Mouse (Mus musculus) kidney, embryonic 16.5 days (tissue): Measurements from ENCODE around the gene Map4k3. TPM values are rescaled to one million over a fixed set of nuclear protein-coding genes. Genes with fewer than 3 reads are reported as not detected.

ENCODE experiments used
- ATAC-seq: fragments of 200-750 bp; cut with Nextera tagmentation; 2 replicates; pipeline ENCODE4 v1.8.0; 2017; ENCODE audit warnings: moderate TSS enrichment; ENCODE audit not compliant: low FRiP score, low TSS enrichment
- H3K27ac ChIP-seq: fragments of 300-500 bp; sonication (generic); 2 replicates; pipeline ENCODE4 v1.5.1; 2014; ENCODE audit warnings: low read length
- H3K27me3 ChIP-seq: fragments of 300-500 bp; sonication (generic); 2 replicates; pipeline ENCODE4 v1.6.1; 2014; ENCODE audit warnings: low read length, control low read depth, mixed read lengths; ENCODE audit not compliant: insufficient read depth
- H3K36me3 ChIP-seq: fragments of 300-500 bp; sonication (generic); 2 replicates; pipeline ENCODE4 v1.6.1; 2014; ENCODE audit warnings: low read length, control low read depth, mixed read lengths; ENCODE audit not compliant: insufficient read depth
- H3K4me1 ChIP-seq: fragments of 300-500 bp; sonication (generic); 2 replicates; pipeline ENCODE4 v1.6.1; 2014; ENCODE audit warnings: low read length, control low read depth, mixed read lengths; ENCODE audit not compliant: insufficient read depth
- H3K4me2 ChIP-seq: fragments of 300-500 bp; sonication (generic); replicated peaks from 2 replicates; pipeline ENCODE4 v1.6.1; 2014; ENCODE audit warnings: low read depth, low read length
- H3K4me3 ChIP-seq: fragments of 300-500 bp; sonication (generic); 2 replicates; pipeline ENCODE4 v1.5.1; 2014; ENCODE audit warnings: mild to moderate bottlenecking, low read length
- H3K9ac ChIP-seq: fragments of 300-500 bp; sonication (generic); replicated peaks from 2 replicates; pipeline ENCODE4 v1.6.1; 2014; ENCODE audit warnings: low read length
- H3K9me3 ChIP-seq: fragments of 300-500 bp; sonication (generic); 2 replicates; pipeline ENCODE4 v1.6.1; 2016; ENCODE audit warnings: low read length, control low read depth
- WGBS: fragments of 180-500 bp; shearing (Covaris S2); extraction: QIAGEN DNeasy Blood & Tissue Kit; methylation state at CpG from one replicate; pipeline ENCODE4 v1.1.7; 2014; 5-methylcytosine and 5-hydroxymethylcytosine counted together
- polyA plus RNA-seq: library from polyadenylated mRNA; unstranded; fragments of >200 nt; fragmentation: Nextera tagmentation; extraction: Ambion mirVana; gene quantifications from 2 replicates; pipeline ENCODE4 v1.2.1, GENCODE M21; 2015

The Map4k3 gene
- polyA plus RNA-seq, 1 experiment from 2014 or later, result 22.8 TPM

- H3K9ac ChIP-seq, result no peak overlapping the region
- 87% methylated on average over 16 of the region's 16 CpGs for WGBS
- H3K27ac ChIP-seq, result no peak overlapping the region
- peaks cover 6% of the 10 kb centered on the region; the same call in 1 of the 2 replicates for H3K4me1 ChIP-seq
- H3K4me3 ChIP-seq, result no peak overlapping the region
- no peaks in the 10 kb centered on the region for H3K9me3 ChIP-seq
- H3K4me2 ChIP-seq, result no peak overlapping the region
- no peak for ATAC-seq
- no peaks in the 10 kb centered on the region for H3K27me3 ChIP-seq
- H3K36me3 ChIP-seq, result no peaks in the 10 kb centered on the region
Observed at GRCm38 (mm10) chr17:80760344-80761145, 32.3 kb upstream of the Map4k3 start.

DNA sequence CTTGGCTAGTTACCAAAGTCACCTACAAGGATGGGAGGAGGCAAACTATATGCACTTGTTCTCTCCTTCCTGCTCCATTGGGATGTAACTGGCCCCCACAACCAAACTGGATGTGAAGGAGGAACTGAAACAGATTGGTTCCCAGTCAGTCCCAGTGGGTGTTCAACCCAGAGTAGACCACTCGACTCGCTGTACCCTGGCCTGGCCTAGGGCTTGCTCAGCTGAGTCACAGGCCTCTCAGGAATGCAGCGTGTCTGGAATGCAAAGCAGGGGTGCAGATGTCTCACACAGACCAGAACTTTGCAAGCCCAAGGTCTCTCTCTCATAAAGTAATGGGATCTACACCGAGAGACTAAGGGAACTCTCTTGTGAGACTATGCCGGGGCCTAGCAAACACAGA, 27.8 kb upstream of the Map4k3 start:
- Histone ChIP-seq H3K36me3 (no peaks in the 10 kb centered on the region), H3K4me3 (no peak overlapping the region), H3K9me3 (no peaks in the 10 kb centered on the region), H3K4me2 (no peak overlapping the region), H3K4me1 (peaks cover 24% of the 10 kb centered on the region), H3K27me3 (no peaks in the 10 kb centered on the region), H3K27ac (0 out of 2 replicates have a peak overlapping the region, but pooled peaks have one; percentile 56), H3K9ac (no peak overlapping the region)
- WGBS, result 74% methylated on average over 5 of the region's 5 CpGs
- peak; percentile 89 for ATAC-seq

DNA sequence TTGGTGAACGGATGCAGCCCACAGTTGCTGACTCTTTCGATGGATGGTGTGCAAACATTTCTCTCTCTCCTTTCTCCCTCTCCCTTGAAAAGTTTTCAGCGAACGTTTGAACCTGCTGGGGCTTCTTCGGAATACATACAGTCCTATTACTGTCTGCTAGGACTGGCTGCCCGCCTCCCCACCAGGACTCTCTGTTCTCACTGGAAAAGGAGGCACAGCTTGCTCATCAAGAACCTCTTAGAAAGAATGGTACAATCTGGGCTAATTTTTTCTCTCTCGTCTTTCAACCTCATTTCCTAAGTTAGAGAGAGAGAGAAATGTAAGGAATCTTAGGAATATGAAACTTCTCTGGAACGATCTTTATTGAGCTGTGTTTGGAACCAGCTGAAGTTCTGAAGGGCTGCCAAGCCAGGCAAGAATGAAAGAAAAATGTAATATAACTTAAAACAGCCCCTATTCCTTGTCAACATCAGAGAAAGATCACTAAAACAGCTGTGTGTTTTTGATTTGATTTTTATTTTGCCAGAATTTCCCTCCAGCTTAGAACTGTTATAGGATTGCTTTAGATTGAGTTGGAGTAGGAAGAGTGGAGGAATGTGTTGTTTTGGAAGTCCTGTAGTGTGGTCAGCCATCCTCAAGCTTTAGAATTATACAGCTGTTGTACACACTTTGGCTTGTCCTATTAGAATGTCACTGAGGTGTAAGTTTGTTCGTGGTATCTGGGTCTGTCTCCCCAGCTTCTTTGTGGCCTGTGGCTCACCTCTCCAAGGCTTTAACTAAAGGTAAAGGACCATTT, 27.0 kb upstream of the Map4k3 start:
- H3K4me3 ChIP-seq, result no peak overlapping the region
- H3K4me2 ChIP-seq, result no peak overlapping the region
- no peak for ATAC-seq
- peaks cover 24% of the 10 kb centered on the region for H3K4me1 ChIP-seq
- H3K27ac ChIP-seq, result peak overlapping the region; percentile 56; the same call in 1 of the 2 replicates
- no peaks in the 10 kb centered on the region for H3K27me3 ChIP-seq
- no peaks in the 10 kb centered on the region for H3K36me3 ChIP-seq
- peak overlapping the region; percentile 31 for H3K9ac ChIP-seq
- WGBS, result 68% methylated on average over 9 of the region's 9 CpGs
- H3K9me3 ChIP-seq, result 0 out of 2 replicates have a peak, but pooled peaks cover 4% of the 10 kb centered on the region

DNA sequence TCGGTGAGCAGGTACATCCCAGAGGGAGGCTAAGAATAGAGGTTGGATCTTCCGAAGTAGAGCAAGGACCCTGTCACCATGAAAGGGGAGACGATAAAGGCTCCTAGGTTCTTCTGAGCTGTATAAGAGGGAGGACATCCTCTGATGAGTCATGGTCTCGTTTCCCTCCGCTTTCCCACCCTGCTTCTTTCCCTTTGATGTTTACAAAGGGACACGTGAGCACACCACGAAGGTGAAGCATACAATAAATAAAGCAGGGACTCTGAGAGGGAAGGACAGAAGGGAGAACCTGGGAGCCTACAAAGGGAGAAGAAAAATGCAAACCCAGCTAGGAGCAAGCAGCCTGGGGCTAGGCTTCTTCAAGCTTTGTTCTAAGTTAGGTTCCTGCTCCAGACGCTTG, 26.3 kb upstream of the Map4k3 start:
- Histone ChIP-seq H3K27me3 (no peaks in the 10 kb centered on the region), H3K4me3 (no peak overlapping the region), H3K4me1 (peaks cover 24% of the 10 kb centered on the region), H3K9me3 (0 out of 2 replicates have a peak, but pooled peaks cover 4% of the 10 kb centered on the region), H3K9ac (peak overlapping the region; percentile 31), H3K4me2 (no peak overlapping the region), H3K27ac (peak overlapping the region; percentile 46; the same call in 1 of the 2 replicates), H3K36me3 (no peaks in the 10 kb centered on the region)
- 32% methylated on average over 8 of the region's 8 CpGs for WGBS
- no peak for ATAC-seq

- Histone ChIP-seq H3K4me3 (no peak overlapping the region), H3K9ac (no peak overlapping the region), H3K27ac (no peak overlapping the region), H3K4me2 (no peak overlapping the region), H3K9me3 (0 out of 2 replicates have a peak, but pooled peaks cover 4% of the 10 kb centered on the region), H3K4me1 (peaks cover 24% of the 10 kb centered on the region), H3K27me3 (no peaks in the 10 kb centered on the region), H3K36me3 (no peaks in the 10 kb centered on the region)
- WGBS, result 31% methylated on average over 1 of the region's 1 CpGs
- ATAC-seq, result no peak
Observed at GRCm38 (mm10) chr17:80752466-80752865, 24.2 kb upstream of the Map4k3 start.

GRCm38 (mm10) chr17:80739421-80739820, 11.1 kb upstream of the Map4k3 start:
- no peaks in the 10 kb centered on the region for H3K4me1 ChIP-seq
- WGBS, result 81% methylated on average over 5 of the region's 5 CpGs
- no peaks in the 10 kb centered on the region for H3K27me3 ChIP-seq
- no peak overlapping the region for H3K4me2 ChIP-seq
- H3K27ac ChIP-seq, result no peak overlapping the region
- H3K9me3 ChIP-seq, result no peaks in the 10 kb centered on the region
- H3K9ac ChIP-seq, result no peak overlapping the region
- H3K4me3 ChIP-seq, result no peak overlapping the region
- ATAC-seq, result no peak
- no peaks in the 10 kb centered on the region for H3K36me3 ChIP-seq

DNA sequence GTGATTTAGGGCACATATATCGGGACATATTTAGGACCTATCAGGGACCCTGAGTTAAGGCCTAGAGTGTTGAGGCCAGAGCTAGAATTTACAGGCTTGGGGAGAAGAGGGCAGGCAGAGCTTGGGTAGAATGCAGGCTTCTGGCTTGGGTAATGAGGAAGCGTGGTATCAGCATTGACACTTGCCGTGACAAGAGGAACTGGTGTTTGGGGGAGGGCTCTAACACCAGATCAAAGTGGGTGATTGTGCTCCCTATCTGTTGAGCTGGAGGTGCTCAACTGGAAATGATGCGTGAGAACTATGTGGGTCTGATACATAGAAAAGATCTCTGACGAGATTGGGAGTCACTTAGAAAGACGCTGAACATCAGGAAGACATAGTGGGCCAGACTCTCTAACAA, 6.4 kb upstream of the Map4k3 start:
- ATAC-seq, result no peak
- H3K4me2 ChIP-seq, result no peak overlapping the region
- WGBS, result 75% methylated on average over 6 of the region's 6 CpGs
- H3K4me1 ChIP-seq, result no peaks in the 10 kb centered on the region
- H3K4me3 ChIP-seq, result no peak overlapping the region
- no peak overlapping the region for H3K9ac ChIP-seq
- no peaks in the 10 kb centered on the region for H3K9me3 ChIP-seq
- no peak overlapping the region for H3K27ac ChIP-seq
- no peaks in the 10 kb centered on the region for H3K27me3 ChIP-seq
- no peaks in the 10 kb centered on the region for H3K36me3 ChIP-seq

GRCm38 (mm10) chr17:80733121-80733800, 5.0 kb upstream of the Map4k3 start:
- Histone ChIP-seq H3K27ac (no peak overlapping the region), H3K4me2 (no peak overlapping the region), H3K36me3 (no peaks in the 10 kb centered on the region), H3K27me3 (no peaks in the 10 kb centered on the region), H3K4me1 (peaks cover 7% of the 10 kb centered on the region), H3K4me3 (no peak overlapping the region), H3K9me3 (no peaks in the 10 kb centered on the region), H3K9ac (no peak overlapping the region)
- 79% methylated on average over 12 of the region's 12 CpGs for WGBS
- ATAC-seq, result no peak

DNA sequence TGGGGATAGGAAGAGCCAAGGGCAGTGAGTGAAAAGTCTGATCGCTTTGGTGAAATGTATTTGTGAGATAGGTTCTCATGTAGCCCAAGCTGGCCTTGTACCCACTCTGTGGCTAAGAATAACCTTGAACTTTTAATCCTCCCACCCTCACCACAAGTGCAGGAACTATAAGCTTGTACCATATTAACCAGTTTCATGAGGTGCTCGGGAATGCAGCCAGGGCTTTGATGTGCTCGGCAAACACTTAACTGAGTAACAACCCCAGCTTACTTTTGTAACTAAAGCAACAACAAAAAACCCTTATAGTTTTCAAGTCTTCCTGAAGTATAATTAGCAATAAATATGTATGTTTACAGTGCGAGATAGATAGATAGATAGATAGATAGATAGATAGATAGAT, 4.0 kb upstream of the Map4k3 start:
- ATAC-seq, result no peak

More for the DNA sequence above, 4.0 kb upstream of the Map4k3 start:
- 70% methylated on average over 4 of the region's 4 CpGs for WGBS
- H3K36me3 ChIP-seq, result no peaks in the 10 kb centered on the region
- no peak overlapping the region for H3K9ac ChIP-seq
- no peak overlapping the region for H3K4me3 ChIP-seq
- no peak overlapping the region for H3K27ac ChIP-seq
- peaks cover 7% of the 10 kb centered on the region for H3K4me1 ChIP-seq
- H3K9me3 ChIP-seq, result no peaks in the 10 kb centered on the region
- H3K27me3 ChIP-seq, result no peaks in the 10 kb centered on the region
- H3K4me2 ChIP-seq, result no peak overlapping the region
